Mouse (Mus musculus): ENCODE results near the gene Vamp5. TPM values are rescaled to one million over a fixed set of nuclear protein-coding genes. Genes with fewer than 3 reads are reported as not detected.

The Vamp5 gene
- polyA plus RNA-seq, 1 experiment from 2014 or later, result 15.9 TPM

- Histone ChIP-seq H3K4me2 (replicated peaks) (peak overlapping the region; percentile 83), H3K4me1 (replicated peaks) (peaks cover 41% of the 10 kb centered on the region), H3K36me3 (peaks cover 30% of the 10 kb centered on the region), H3K27ac (no peak overlapping the region), H3K9me3 (no peaks in the 10 kb centered on the region), H3K9ac (replicated peaks) (peak overlapping the region; percentile 92), H3K4me3 (replicated peaks) (peak overlapping the region; percentile 81), H3K27me3 (no peaks in the 10 kb centered on the region)
- no peak for ATAC-seq
- 78% methylated on average over 10 of the region's 10 CpGs for WGBS
These were observed 31.9 kb downstream of the Vamp5 start for GRCm38 (mm10) chr6:72348411-72348810.

- ATAC-seq, result peak; percentile 75
- peaks cover 45% of the 10 kb centered on the region for H3K4me1 ChIP-seq (replicated peaks)
- peak within 1 kb of the TSS; percentile 81 for H3K4me3 ChIP-seq (replicated peaks)
- no peaks in the 10 kb centered on the region for H3K9me3 ChIP-seq
- H3K9ac ChIP-seq (replicated peaks), result peak within 1 kb of the TSS; percentile 92
- H3K27me3 ChIP-seq, result no peaks in the 10 kb centered on the region
- peak within 1 kb of the TSS; percentile 87 for H3K27ac ChIP-seq
- H3K4me2 ChIP-seq (replicated peaks), result peak within 1 kb of the TSS; percentile 83
- peaks cover 29% of the 10 kb centered on the region for H3K36me3 ChIP-seq
- WGBS, result under 1% methylated on average over 67 of the region's 72 CpGs
These were observed 32.9 kb downstream of the Vamp5 start, which contains the start of gene 0610030E20Rik for GRCm38 (mm10) chr6:72347166-72347941. TSS of gene 0610030E20Rik (plus strand) at chr6:72347317.

GRCm38 (mm10) chr6:72346261-72346660, 34.0 kb downstream of the Vamp5 start:
- peaks cover 31% of the 10 kb centered on the region for H3K36me3 ChIP-seq
- no peaks in the 10 kb centered on the region for H3K27me3 ChIP-seq
- H3K4me3 ChIP-seq (replicated peaks), result peak overlapping the region; percentile 81; the same call in 1 of the 2 replicates
- no peak overlapping the region for H3K9ac ChIP-seq (replicated peaks)
- H3K4me1 ChIP-seq (replicated peaks), result peaks cover 45% of the 10 kb centered on the region
- no peaks in the 10 kb centered on the region for H3K9me3 ChIP-seq
- no peak for ATAC-seq
- 86% methylated on average over 4 of the region's 4 CpGs for WGBS
- H3K4me2 ChIP-seq (replicated peaks), result peak overlapping the region; percentile 83
- H3K27ac ChIP-seq, result no peak overlapping the region

GRCm38 (mm10) chr6:72345633-72346032, 34.6 kb downstream of the Vamp5 start:
- Histone ChIP-seq H3K4me3 (replicated peaks) (peak overlapping the region; percentile 94), H3K27me3 (no peaks in the 10 kb centered on the region), H3K9me3 (no peaks in the 10 kb centered on the region), H3K4me2 (replicated peaks) (peak overlapping the region; percentile 97), H3K9ac (replicated peaks) (0 out of 2 replicates have a peak overlapping the region, but pooled peaks have one; percentile 94), H3K36me3 (peaks cover 27% of the 10 kb centered on the region), H3K4me1 (replicated peaks) (peaks cover 45% of the 10 kb centered on the region), H3K27ac (no peak overlapping the region)
- 53% methylated on average over 6 of the region's 6 CpGs for WGBS
- no peak for ATAC-seq

GRCm38 (mm10) chr6:72345074-72345567, 35.1 kb downstream of the Vamp5 start, which contains the start of gene Usp39:
TSS of gene Usp39 (minus strand) at chr6:72345184.
- H3K9me3 ChIP-seq, result no peaks in the 10 kb centered on the region
- peak within 1 kb of the TSS; percentile 94 for H3K4me3 ChIP-seq (replicated peaks)
- under 1% methylated on average over 30 of the region's 30 CpGs for WGBS
- peak within 1 kb of the TSS; percentile 94 for H3K9ac ChIP-seq (replicated peaks)
- peaks cover 22% of the 10 kb centered on the region for H3K36me3 ChIP-seq
- peak within 1 kb of the TSS; percentile 97 for H3K4me2 ChIP-seq (replicated peaks)
- H3K27me3 ChIP-seq, result no peaks in the 10 kb centered on the region
- H3K27ac ChIP-seq, result peak within 1 kb of the TSS; percentile 74
- H3K4me1 ChIP-seq (replicated peaks), result peaks cover 45% of the 10 kb centered on the region
- peak; percentile 84 for ATAC-seq

GRCm38 (mm10) chr6:72344396-72345073, 35.7 kb downstream of the Vamp5 start:
- Histone ChIP-seq H3K27ac (peak overlapping the region; percentile 74), H3K4me3 (replicated peaks) (peak overlapping the region; percentile 94), H3K27me3 (no peaks in the 10 kb centered on the region), H3K9ac (replicated peaks) (peak overlapping the region; percentile 94), H3K4me1 (replicated peaks) (peaks cover 45% of the 10 kb centered on the region), H3K4me2 (replicated peaks) (peak overlapping the region; percentile 97), H3K9me3 (no peaks in the 10 kb centered on the region), H3K36me3 (peaks cover 20% of the 10 kb centered on the region)
- peak; percentile 64 for ATAC-seq
- WGBS, result under 1% methylated on average over 42 of the region's 42 CpGs

- Histone ChIP-seq H3K9me3 (no peaks in the 10 kb centered on the region), H3K27ac (no peak overlapping the region), H3K27me3 (no peaks in the 10 kb centered on the region), H3K36me3 (peaks cover 47% of the 10 kb centered on the region), H3K4me2 (replicated peaks) (no peak overlapping the region), H3K4me1 (replicated peaks) (peaks cover 18% of the 10 kb centered on the region), H3K4me3 (replicated peaks) (no peak overlapping the region), H3K9ac (replicated peaks) (no peak overlapping the region)
- 69% methylated on average over 2 of the region's 2 CpGs for WGBS
- no peak for ATAC-seq
These were observed 39.8 kb downstream of the Vamp5 start for GRCm38 (mm10) chr6:72340481-72340880.

GRCm38 (mm10) chr6:72333111-72333510, 47.2 kb downstream of the Vamp5 start:
- H3K4me3 ChIP-seq (replicated peaks), result no peak overlapping the region
- no peak overlapping the region for H3K27ac ChIP-seq
- ATAC-seq, result no peak

GRCm38 (mm10) chr6:72330133-72330532, 50.1 kb downstream of the Vamp5 start:
- Histone ChIP-seq H3K9me3 (no peaks in the 10 kb centered on the region), H3K27me3 (no peaks in the 10 kb centered on the region), H3K4me2 (replicated peaks) (no peak overlapping the region), H3K9ac (replicated peaks) (no peak overlapping the region), H3K4me1 (replicated peaks) (no peaks in the 10 kb centered on the region), H3K27ac (no peak overlapping the region), H3K4me3 (replicated peaks) (no peak overlapping the region), H3K36me3 (peaks cover 94% of the 10 kb centered on the region)
- WGBS, result 90% methylated on average over 4 of the region's 4 CpGs
- ATAC-seq, result no peak

More at GRCm38 (mm10) chr6:72333111-72333510, 47.2 kb downstream of the Vamp5 start:
- Histone ChIP-seq H3K4me1 (replicated peaks) (no peaks in the 10 kb centered on the region), H3K9me3 (no peaks in the 10 kb centered on the region), H3K36me3 (peaks cover 94% of the 10 kb centered on the region), H3K27me3 (no peaks in the 10 kb centered on the region), H3K9ac (replicated peaks) (no peak overlapping the region), H3K4me2 (replicated peaks) (no peak overlapping the region)
- WGBS, result 94% methylated on average over 5 of the region's 5 CpGs

- no peaks in the 10 kb centered on the region for H3K4me1 ChIP-seq (replicated peaks)
- H3K27ac ChIP-seq, result no peak overlapping the region
- H3K4me2 ChIP-seq (replicated peaks), result no peak overlapping the region
- 92% methylated on average over 5 of the region's 5 CpGs for WGBS
- no peak overlapping the region for H3K9ac ChIP-seq (replicated peaks)
- peaks cover 94% of the 10 kb centered on the region for H3K36me3 ChIP-seq
- no peak overlapping the region for H3K4me3 ChIP-seq (replicated peaks)
- H3K27me3 ChIP-seq, result no peaks in the 10 kb centered on the region
- no peak for ATAC-seq
- no peaks in the 10 kb centered on the region for H3K9me3 ChIP-seq
These were observed 51.2 kb downstream of the Vamp5 start for GRCm38 (mm10) chr6:72329019-72329418.

GRCm38 (mm10) chr6:72326274-72326673, 54.0 kb downstream of the Vamp5 start:
- H3K4me1 ChIP-seq (replicated peaks), result no peaks in the 10 kb centered on the region
- no peak overlapping the region for H3K27ac ChIP-seq
- no peaks in the 10 kb centered on the region for H3K9me3 ChIP-seq
- 76% methylated on average over 6 of the region's 6 CpGs for WGBS
- H3K36me3 ChIP-seq, result peaks cover 95% of the 10 kb centered on the region
- H3K9ac ChIP-seq (replicated peaks), result no peak overlapping the region
- no peak overlapping the region for H3K4me2 ChIP-seq (replicated peaks)
- ATAC-seq, result no peak
- H3K4me3 ChIP-seq (replicated peaks), result no peak overlapping the region
- H3K27me3 ChIP-seq, result no peaks in the 10 kb centered on the region
